Mouse (Mus musculus): ENCODE data around the gene Rpusd3.

DNA sequence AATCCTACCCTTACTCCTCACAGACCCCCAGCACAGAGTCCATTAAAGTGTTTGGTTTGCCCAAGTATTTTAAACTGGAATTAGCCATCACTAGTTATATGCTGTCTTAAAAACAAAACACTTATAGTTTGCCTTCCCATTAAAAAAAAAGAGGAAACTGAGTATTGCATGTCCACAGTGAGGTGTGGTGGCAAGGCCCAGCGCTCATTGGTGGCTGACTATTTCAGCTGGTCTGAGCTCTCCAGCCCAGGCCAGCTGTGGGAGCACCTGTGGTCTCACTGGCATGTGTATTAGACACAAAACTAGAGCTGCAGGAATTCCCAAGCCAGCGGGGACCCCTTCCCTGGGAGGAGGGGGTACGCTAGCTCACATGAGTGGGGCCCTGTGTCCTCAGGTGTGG lies 49.4 kb upstream of the Rpusd3 start:
- TF ChIP-seq CTCF (IDR thresholded peaks at IDR 0.05; ENCODE audit: insufficient read depth, low read length): no peak
- TF ChIP-seq POLR2A (IDR thresholded peaks at IDR 0.05; ENCODE audit: borderline replicate concordance, extremely low read depth, low read depth, low read length): no peak
